Mouse (Mus musculus): ENCODE results near the gene Stra6.

Gene Stra6

GRCm38 (mm10) chr9:58095977-58096376 is 32.4 kb downstream of the Stra6 start:
- DNase-seq (ENCODE audit: low spot score), result no peak

GRCm38 (mm10) chr9:58096629-58097301 is 33.2 kb downstream of the Stra6 start:
- no peak for DNase-seq (ENCODE audit: low spot score)

GRCm38 (mm10) chr9:58099836-58100565 is 36.4 kb downstream of the Stra6 start:
- no peak for DNase-seq (ENCODE audit: low spot score)

- no peak for DNase-seq (ENCODE audit: low spot score)
Observed at GRCm38 (mm10) chr9:58102013-58102412, 38.4 kb downstream of the Stra6 start.

GRCm38 (mm10) chr9:58103647-58104046 is 40.1 kb downstream of the Stra6 start:
- DNase-seq (ENCODE audit: low spot score), result no peak

GRCm38 (mm10) chr9:58105595-58106169 is 42.1 kb downstream of the Stra6 start:
- DNase-seq (ENCODE audit: low spot score), result no peak

- no peak for DNase-seq (ENCODE audit: low spot score)
Observed at GRCm38 (mm10) chr9:58107494-58107893, 43.9 kb downstream of the Stra6 start.

GRCm38 (mm10) chr9:58110787-58111186 is 47.2 kb downstream of the Stra6 start:
- DNase-seq (ENCODE audit: low spot score), result no peak

GRCm38 (mm10) chr9:58111431-58111830 is 47.8 kb downstream of the Stra6 start:
- no peak for DNase-seq (ENCODE audit: low spot score)

GRCm38 (mm10) chr9:58112321-58112751 is 48.7 kb downstream of the Stra6 start:
- peak; percentile 49 for DNase-seq (ENCODE audit: low spot score)

GRCm38 (mm10) chr9:58112866-58113278 is 49.3 kb downstream of the Stra6 start:
- DNase-seq (ENCODE audit: low spot score), result peak; percentile 78

GRCm38 (mm10) chr9:58113279-58113884 is 49.8 kb downstream of the Stra6 start:
- peak; percentile 49 for DNase-seq (ENCODE audit: low spot score)

- DNase-seq (ENCODE audit: low spot score), result no peak
Observed at GRCm38 (mm10) chr9:58114019-58114418, 50.4 kb downstream of the Stra6 start.

- DNase-seq (ENCODE audit: low spot score), result no peak
Observed at GRCm38 (mm10) chr9:58115297-58115925, 51.8 kb downstream of the Stra6 start.

- DNase-seq (ENCODE audit: low spot score), result no peak
Observed at GRCm38 (mm10) chr9:58116024-58116651, 52.5 kb downstream of the Stra6 start.

- no peak for DNase-seq (ENCODE audit: low spot score)
Observed at GRCm38 (mm10) chr9:58118671-58119070, 55.1 kb downstream of the Stra6 start, which contains the start of gene Ccdc33. Gene Ccdc33, minus strand, starts transcription at chr9:58118823.

GRCm38 (mm10) chr9:58125085-58125484 is 61.5 kb downstream of the Stra6 start:
- DNase-seq (ENCODE audit: low spot score), result no peak

GRCm38 (mm10) chr9:58125811-58126210 is 62.2 kb downstream of the Stra6 start:
- peak; percentile 42 for DNase-seq (ENCODE audit: low spot score)

- peak; percentile 65 for DNase-seq (ENCODE audit: low spot score)
Observed at GRCm38 (mm10) chr9:58128926-58129413, 65.4 kb downstream of the Stra6 start.

- DNase-seq (ENCODE audit: low spot score), result no peak
Observed at GRCm38 (mm10) chr9:58129508-58129907, 65.9 kb downstream of the Stra6 start.

- no peak for DNase-seq (ENCODE audit: low spot score)
Observed at GRCm38 (mm10) chr9:58130909-58131308, 67.3 kb downstream of the Stra6 start.

Measured in retina, embryonic 14.5 days (tissue).